Mouse (Mus musculus) left cerebral cortex, adult 6 months (tissue): ENCODE data around the gene Nuak1. TPM values are rescaled to one million over a fixed set of nuclear protein-coding genes. Genes with fewer than 3 reads are reported as not detected.

Source experiments
- long read RNA-seq, 2 experiments: library from polyadenylated mRNA; unstranded; transcript quantifications; one replicate each; pipeline ENCODE4 v2.0.0; 2019 to 2020
- polyA plus RNA-seq: library from polyadenylated mRNA; unstranded; fragments of <200 nt; fragmentation: Nextera tagmentation; gene quantifications from 2 replicates; pipeline ENCODE4 v1.2.3, GENCODE M21; 2021

Nuak1 gene
- polyA plus RNA-seq, result 3.9 and 4.4 TPM in 2 replicates
- long read RNA-seq, experiment 1, full-length matches to known transcripts, result 1 of 21 reads
- long read RNA-seq, experiment 1, partial matches to known transcripts, result 1 of 21 reads
- long read RNA-seq, experiment 1, other reads (novel, unspliced or antisense), result 19 of 21 reads
- long read RNA-seq, experiment 2, partial matches to known transcripts, result 0 of 22 reads
- long read RNA-seq, experiment 2, other reads (novel, unspliced or antisense), result 22 of 22 reads

DNA sequence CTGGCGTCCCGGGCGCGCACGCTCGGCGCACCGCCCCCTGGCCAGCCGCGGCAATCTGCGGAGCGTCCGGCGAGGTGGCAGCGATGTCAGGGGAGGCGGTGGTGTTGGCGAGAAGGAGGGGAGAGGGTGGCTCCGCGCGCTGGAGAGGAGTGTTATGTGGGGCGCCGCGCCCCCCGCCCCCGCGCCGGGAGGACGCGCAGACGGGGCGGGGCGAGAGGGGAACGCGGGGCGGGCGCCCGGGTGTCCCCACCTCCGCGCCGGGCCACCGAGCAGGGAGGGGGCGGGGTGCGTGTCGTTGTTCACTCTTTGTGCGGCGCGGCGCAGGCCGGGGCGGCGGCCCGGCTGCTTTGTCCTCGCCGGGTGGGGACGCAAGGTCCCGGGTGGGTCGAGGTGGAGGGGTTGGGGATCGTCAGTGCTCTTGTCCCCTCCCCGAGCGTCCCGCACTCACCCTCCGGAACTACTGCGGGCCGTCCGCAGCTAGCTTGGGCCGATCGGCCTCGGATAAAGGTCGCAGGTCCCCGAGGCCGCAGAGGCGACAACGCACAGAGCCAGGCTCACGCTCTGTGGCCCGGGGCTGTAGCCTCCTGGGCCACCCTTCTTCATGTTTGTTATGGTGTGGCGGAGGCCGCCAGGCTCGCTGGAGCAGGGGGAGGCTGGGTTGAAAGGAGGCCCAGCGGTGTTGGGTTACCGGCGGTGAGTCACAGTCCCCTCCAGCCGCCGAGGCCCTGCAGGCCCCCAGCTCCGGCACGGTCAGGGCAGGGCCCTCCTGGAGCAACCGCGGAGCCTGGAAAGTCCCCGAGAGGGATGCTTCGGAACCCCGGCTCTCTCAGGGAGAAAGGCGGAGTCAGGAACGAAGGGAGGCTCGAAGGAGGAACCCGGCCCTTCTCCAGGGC, at the start of gene Nuak1:
Gene Nuak1 (minus strand): TSS at position 57 of the 893 bp plus-strand sequence.

Other genes with a start within 250 kb of the Nuak1 start
- 4.5 and 20.9 TPM in 2 replicates for gene Ckap4, start 93.5 kb upstream of the Nuak1 start, polyA plus RNA-seq
- gene Tcp11l2, start 136.0 kb upstream of the Nuak1 start, polyA plus RNA-seq, result 12.6 and 20.4 TPM in 2 replicates
- gene Polr3b, start 181.7 kb upstream of the Nuak1 start, polyA plus RNA-seq, result 3.7 and 4.5 TPM in 2 replicates